Mouse (Mus musculus) brain, adult 10 weeks (tissue): ENCODE results near the gene Borcs5. TPM values are rescaled to one million over a fixed set of nuclear protein-coding genes. Genes with fewer than 3 reads are reported as not detected.

Experiments
- polyA plus RNA-seq: library from polyadenylated mRNA; stranded (reverse); fragments of 350-450 nt; fragmentation: Illumina TruSeq; extraction: RNeasy Lipid Tissue Mini Kit (QIAGEN cat#74804); gene quantifications from one replicate; pipeline ENCODE4 v1.2.3, GENCODE M21; 2015; ENCODE audit warnings: low read depth, low replicate concordance

Gene Borcs5
- polyA plus RNA-seq = 40.6 TPM

GRCm38 (mm10) chr6:134639210-134639609 lies at the start of gene Borcs5:
Gene Borcs5, plus strand, starts transcription at chr6:134639510.

GRCm38 (mm10) chr6:134631947-134632687 lies 7.2 kb upstream of the Borcs5 start, which contains the start of gene Mansc1:
Gene Mansc1, minus strand, starts transcription at chr6:134632488.

Other genes starting within 250 kb of the Borcs5 start
- not detected for gene Bcl2l14, start 243.2 kb upstream of the Borcs5 start, polyA plus RNA-seq
- gene Lrp6, start 72.5 kb upstream of the Borcs5 start, polyA plus RNA-seq = 23.8 TPM
- gene Mansc1, start 7.0 kb upstream of the Borcs5 start, polyA plus RNA-seq = 10.2 TPM
- gene Dusp16, start 153.1 kb downstream of the Borcs5 start, polyA plus RNA-seq = 8.4 TPM
- 35.4 TPM for gene Crebl2, start 190.6 kb downstream of the Borcs5 start, polyA plus RNA-seq